Mouse (Mus musculus) intestine, embryonic 15.5 days (tissue): Measurements from ENCODE around the gene Satb1. TPM values are rescaled to one million over a fixed set of nuclear protein-coding genes. Genes with fewer than 3 reads are reported as not detected.

Source experiments
- ATAC-seq: fragments of 200-750 bp; cut with Nextera tagmentation; 2 replicates; pipeline ENCODE4 v1.8.0; 2017; ENCODE audit warnings: moderate TSS enrichment, moderate library complexity
- H3K27ac ChIP-seq: fragments of 300-500 bp; sonication (generic); 2 replicates; pipeline ENCODE4 v1.5.1; 2015; ENCODE audit warnings: mild to moderate bottlenecking, inconsistent platforms
- H3K27me3 ChIP-seq: fragments of 300-500 bp; sonication (generic); replicated peaks from 2 replicates; pipeline ENCODE4 v1.6.1; 2015; ENCODE audit warnings: inconsistent platforms
- H3K36me3 ChIP-seq: fragments of 300-500 bp; sonication (generic); 2 replicates; pipeline ENCODE4 v1.6.1; 2015; ENCODE audit warnings: inconsistent platforms
- H3K4me1 ChIP-seq: fragments of 300-500 bp; sonication (generic); replicated peaks from 2 replicates; pipeline ENCODE4 v1.6.1; 2015; ENCODE audit warnings: inconsistent platforms
- H3K4me2 ChIP-seq: fragments of 300-500 bp; sonication (generic); replicated peaks from 2 replicates; pipeline ENCODE4 v1.6.1; 2015; ENCODE audit warnings: mild to moderate bottlenecking, inconsistent platforms
- H3K4me3 ChIP-seq: fragments of 300-500 bp; sonication (generic); replicated peaks from 2 replicates; pipeline ENCODE4 v1.5.1; 2015; ENCODE audit warnings: inconsistent platforms
- H3K9ac ChIP-seq: fragments of 300-500 bp; sonication (generic); 2 replicates; pipeline ENCODE4 v1.6.1; 2015; ENCODE audit warnings: inconsistent platforms
- H3K9me3 ChIP-seq: fragments of 300-500 bp; sonication (generic); 2 replicates; pipeline ENCODE4 v1.6.1; 2016; ENCODE audit warnings: inconsistent platforms
- WGBS: fragments of 180-500 bp; shearing (Covaris S2); methylation state at CpG from one replicate; pipeline ENCODE4 v1.1.7; 2015; 5-methylcytosine and 5-hydroxymethylcytosine counted together
- polyA plus RNA-seq: library from polyadenylated mRNA; unstranded; fragments of >200 nt; fragmentation: Nextera tagmentation; extraction: Ambion mirVana; gene quantifications from 2 replicates; pipeline ENCODE4 v1.2.1, GENCODE M21; 2015

The Satb1 gene
- polyA plus RNA-seq, 1 experiment from 2014 or later = 5.5 TPM

DNA sequence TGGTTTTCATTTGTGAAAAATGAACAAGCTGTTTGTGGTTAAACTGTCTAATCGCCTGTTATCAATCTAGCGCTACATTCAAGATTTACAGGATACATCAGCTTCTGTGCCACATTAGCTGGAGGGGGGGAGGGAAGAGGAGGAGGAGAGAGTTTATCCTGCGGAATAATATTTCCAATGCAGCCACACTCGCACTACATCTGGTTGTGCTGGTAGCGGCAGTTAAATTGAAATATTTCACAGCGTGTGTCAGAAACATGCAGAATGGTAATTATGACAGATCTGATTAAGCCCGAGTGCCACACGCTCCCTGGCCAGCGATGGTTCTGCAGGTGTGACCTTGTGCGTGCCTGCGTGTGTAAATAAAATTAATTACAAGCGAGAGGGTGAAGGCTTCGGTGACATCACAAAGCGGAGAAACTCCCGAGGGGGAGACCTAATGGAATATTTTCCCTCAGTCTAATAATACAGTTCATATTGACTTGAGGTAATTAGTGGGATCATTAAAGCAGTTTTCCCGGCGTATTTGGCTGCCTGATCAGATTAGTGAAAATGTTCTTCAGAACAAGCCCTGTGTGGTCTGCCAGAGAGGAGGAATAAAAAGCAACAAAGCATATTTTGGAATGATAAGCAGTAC, 72.7 kb downstream of the Satb1 start:
- H3K27me3 ChIP-seq = no peaks in the 10 kb centered on the region
- H3K9ac ChIP-seq = no peak overlapping the region
- ATAC-seq = no peak
- no peaks in the 10 kb centered on the region for H3K9me3 ChIP-seq
- H3K4me3 ChIP-seq = no peak overlapping the region
- H3K27ac ChIP-seq = no peak overlapping the region
- H3K36me3 ChIP-seq = no peaks in the 10 kb centered on the region
- H3K4me2 ChIP-seq = no peak overlapping the region
- WGBS = 78% methylated on average over 17 of the region's 17 CpGs
- H3K4me1 ChIP-seq = no peaks in the 10 kb centered on the region

- no peak overlapping the region for H3K4me3 ChIP-seq
- no peaks in the 10 kb centered on the region for H3K27me3 ChIP-seq
- no peak for ATAC-seq
- no peaks in the 10 kb centered on the region for H3K4me1 ChIP-seq
- H3K4me2 ChIP-seq = no peak overlapping the region
- H3K36me3 ChIP-seq = no peaks in the 10 kb centered on the region
- H3K27ac ChIP-seq = no peak overlapping the region
- no peaks in the 10 kb centered on the region for H3K9me3 ChIP-seq
- H3K9ac ChIP-seq = no peak overlapping the region
- 85% methylated on average over 4 of the region's 4 CpGs for WGBS
These were observed 73.6 kb downstream of the Satb1 start for GRCm38 (mm10) chr17:51759509-51759908.

- Histone ChIP-seq H3K4me1 (no peaks in the 10 kb centered on the region), H3K9ac (no peak overlapping the region), H3K36me3 (no peaks in the 10 kb centered on the region), H3K9me3 (no peaks in the 10 kb centered on the region), H3K27me3 (no peaks in the 10 kb centered on the region), H3K4me3 (no peak overlapping the region), H3K27ac (no peak overlapping the region), H3K4me2 (no peak overlapping the region)
- ATAC-seq = no peak
- 89% methylated on average over 4 of the region's 4 CpGs for WGBS
These were observed 80.9 kb downstream of the Satb1 start for GRCm38 (mm10) chr17:51752142-51752541.

DNA sequence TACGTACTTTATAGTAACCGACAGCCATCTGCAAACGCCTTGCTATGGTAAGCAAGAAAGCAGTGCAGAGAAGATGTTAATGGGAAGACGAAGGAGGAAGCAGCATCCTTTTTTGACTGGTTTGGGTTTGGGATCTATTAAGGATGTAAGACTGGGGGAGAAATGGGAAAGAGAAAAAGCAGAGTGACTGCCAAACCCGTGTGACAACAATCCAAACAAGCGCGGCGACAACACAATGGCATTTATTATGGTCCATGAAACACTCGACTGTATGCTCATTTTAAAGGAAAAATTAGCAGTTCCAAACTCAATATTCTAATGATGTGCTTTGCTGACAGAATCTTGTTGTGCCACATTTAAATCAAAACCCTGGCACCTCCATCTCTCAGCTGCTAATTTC, 85.9 kb downstream of the Satb1 start:
- no peak overlapping the region for H3K4me3 ChIP-seq
- H3K4me2 ChIP-seq = no peak overlapping the region
- 89% methylated on average over 9 of the region's 9 CpGs for WGBS
- H3K36me3 ChIP-seq = no peaks in the 10 kb centered on the region
- H3K9me3 ChIP-seq = no peaks in the 10 kb centered on the region
- H3K27ac ChIP-seq = no peak overlapping the region
- no peaks in the 10 kb centered on the region for H3K27me3 ChIP-seq
- no peaks in the 10 kb centered on the region for H3K4me1 ChIP-seq
- no peak for ATAC-seq
- H3K9ac ChIP-seq = no peak overlapping the region

- no peak overlapping the region for H3K4me3 ChIP-seq
- H3K9ac ChIP-seq = no peak overlapping the region
- no peaks in the 10 kb centered on the region for H3K27me3 ChIP-seq
- 0 out of 2 replicates have a peak, but pooled peaks cover 2% of the 10 kb centered on the region for H3K4me1 ChIP-seq
- no peaks in the 10 kb centered on the region for H3K36me3 ChIP-seq
- H3K27ac ChIP-seq = no peak overlapping the region
- WGBS = 80% methylated on average over 10 of the region's 10 CpGs
- H3K4me2 ChIP-seq = no peak overlapping the region
- H3K9me3 ChIP-seq = no peaks in the 10 kb centered on the region
- ATAC-seq = no peak
These were observed 90.6 kb downstream of the Satb1 start for GRCm38 (mm10) chr17:51742502-51742901.

DNA sequence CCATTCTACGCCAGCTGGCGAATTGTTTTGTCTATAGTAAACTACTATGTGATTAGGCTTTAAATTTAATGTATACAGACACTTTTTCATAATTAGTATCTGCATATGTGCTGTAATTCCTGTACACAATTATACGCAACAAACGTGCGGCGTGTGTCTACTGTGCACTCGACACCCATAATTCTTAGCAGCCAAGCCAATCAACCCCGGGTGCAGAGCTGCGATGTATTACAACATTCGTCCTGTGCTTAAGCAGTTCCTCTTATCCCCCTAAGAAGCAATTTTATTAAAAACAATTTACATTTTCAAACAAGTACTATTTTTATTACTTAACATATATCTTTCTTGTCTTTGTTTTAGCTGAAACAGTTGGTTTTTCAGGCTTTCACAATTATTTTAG, 92.0 kb downstream of the Satb1 start:
- Histone ChIP-seq H3K4me1 (0 out of 2 replicates have a peak, but pooled peaks cover 2% of the 10 kb centered on the region), H3K4me3 (no peak overlapping the region), H3K9me3 (no peaks in the 10 kb centered on the region), H3K27me3 (no peaks in the 10 kb centered on the region), H3K36me3 (no peaks in the 10 kb centered on the region), H3K27ac (no peak overlapping the region), H3K9ac (no peak overlapping the region), H3K4me2 (no peak overlapping the region)
- 72% methylated on average over 10 of the region's 10 CpGs for WGBS
- no peak for ATAC-seq

DNA sequence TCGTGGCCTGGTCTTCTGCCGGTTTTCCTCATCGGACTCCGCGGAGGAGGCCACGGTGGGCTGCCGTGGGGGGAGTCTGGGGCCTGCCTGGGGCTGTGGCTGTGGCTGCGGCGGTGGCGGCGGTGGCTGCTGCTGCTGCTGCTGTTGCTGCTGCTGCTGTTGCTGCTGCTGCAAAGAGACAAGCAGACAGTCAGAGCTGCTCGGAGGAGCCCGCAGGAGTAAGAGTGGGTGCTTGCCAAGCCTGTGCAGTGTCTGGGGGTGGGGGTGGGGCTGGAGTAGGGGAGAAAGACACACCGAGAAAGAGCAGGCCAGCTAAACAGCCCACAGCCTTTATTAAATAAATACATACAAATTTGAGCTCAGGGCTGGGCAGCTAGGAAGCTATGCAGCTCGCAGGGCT, 92.8 kb downstream of the Satb1 start:
- no peaks in the 10 kb centered on the region for H3K36me3 ChIP-seq
- WGBS = 70% methylated on average over 15 of the region's 15 CpGs
- no peaks in the 10 kb centered on the region for H3K9me3 ChIP-seq
- no peak overlapping the region for H3K9ac ChIP-seq
- H3K4me2 ChIP-seq = no peak overlapping the region
- ATAC-seq = peak; percentile 53; the same call in 1 of the 2 replicates
- no peak overlapping the region for H3K27ac ChIP-seq
- H3K4me1 ChIP-seq = 0 out of 2 replicates have a peak, but pooled peaks cover 2% of the 10 kb centered on the region
- no peaks in the 10 kb centered on the region for H3K27me3 ChIP-seq
- H3K4me3 ChIP-seq = no peak overlapping the region

DNA sequence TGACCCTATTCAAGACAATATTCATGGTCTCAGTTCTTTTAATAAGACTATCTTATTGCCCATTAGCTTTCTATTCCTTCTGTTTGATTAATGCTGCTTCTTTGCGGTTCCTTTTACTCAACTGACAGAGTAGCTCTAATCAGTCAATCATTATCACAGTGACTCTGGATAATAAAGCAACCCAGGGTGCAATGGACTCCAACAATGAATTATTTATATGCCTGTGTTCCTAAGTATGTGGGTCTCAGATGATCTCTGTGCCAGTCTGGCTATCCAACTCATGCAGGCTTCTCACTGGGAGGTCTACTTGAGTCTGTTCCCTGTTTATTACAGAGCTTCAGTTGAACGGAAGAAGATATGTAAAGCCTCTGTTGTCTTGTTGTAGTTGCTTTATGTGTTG, 108.6 kb downstream of the Satb1 start:
- no peak overlapping the region for H3K27ac ChIP-seq
- ATAC-seq = no peak
- H3K27me3 ChIP-seq = no peaks in the 10 kb centered on the region
- no peak overlapping the region for H3K9ac ChIP-seq
- no peak overlapping the region for H3K4me2 ChIP-seq
- no peaks in the 10 kb centered on the region for H3K36me3 ChIP-seq
- no peaks in the 10 kb centered on the region for H3K9me3 ChIP-seq
- WGBS = 87% methylated on average over 2 of the region's 2 CpGs
- no peaks in the 10 kb centered on the region for H3K4me1 ChIP-seq
- no peak overlapping the region for H3K4me3 ChIP-seq

DNA sequence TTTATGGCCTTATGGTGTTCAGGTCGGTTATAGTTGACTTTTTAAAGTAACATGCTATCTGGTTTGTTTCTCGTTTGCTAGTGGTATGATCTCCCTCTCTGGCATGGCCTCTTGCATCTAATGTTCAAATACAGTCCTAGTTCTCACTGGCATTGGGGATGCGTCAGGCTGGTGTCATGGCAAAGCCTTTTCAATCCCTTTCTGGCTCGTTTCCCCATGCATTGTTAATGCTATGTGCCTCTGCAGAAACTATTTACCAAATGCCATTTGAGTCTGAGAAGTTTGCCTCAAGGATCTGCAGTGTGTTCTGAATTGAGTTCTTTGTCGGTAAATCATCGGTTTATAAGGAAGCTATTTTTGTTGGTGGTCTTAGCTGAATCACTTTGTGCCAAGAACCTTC, 137.4 kb downstream of the Satb1 start:
- H3K9ac ChIP-seq = no peak overlapping the region
- H3K27me3 ChIP-seq = no peaks in the 10 kb centered on the region
- no peak overlapping the region for H3K4me3 ChIP-seq
- WGBS = 71% methylated on average over 6 of the region's 6 CpGs
- H3K9me3 ChIP-seq = no peaks in the 10 kb centered on the region
- H3K36me3 ChIP-seq = no peaks in the 10 kb centered on the region
- H3K4me1 ChIP-seq = no peaks in the 10 kb centered on the region
- ATAC-seq = no peak
- no peak overlapping the region for H3K27ac ChIP-seq
- H3K4me2 ChIP-seq = no peak overlapping the region

- H3K4me1 ChIP-seq = no peaks in the 10 kb centered on the region
- ATAC-seq = no peak
- H3K4me2 ChIP-seq = no peak overlapping the region
- WGBS = 83% methylated on average over 2 of the region's 2 CpGs
- no peak overlapping the region for H3K4me3 ChIP-seq
- H3K9ac ChIP-seq = no peak overlapping the region
- H3K36me3 ChIP-seq = no peaks in the 10 kb centered on the region
- H3K27me3 ChIP-seq = no peaks in the 10 kb centered on the region
- H3K27ac ChIP-seq = no peak overlapping the region
- H3K9me3 ChIP-seq = no peaks in the 10 kb centered on the region
These were observed 137.8 kb downstream of the Satb1 start for GRCm38 (mm10) chr17:51695271-51695670.

DNA sequence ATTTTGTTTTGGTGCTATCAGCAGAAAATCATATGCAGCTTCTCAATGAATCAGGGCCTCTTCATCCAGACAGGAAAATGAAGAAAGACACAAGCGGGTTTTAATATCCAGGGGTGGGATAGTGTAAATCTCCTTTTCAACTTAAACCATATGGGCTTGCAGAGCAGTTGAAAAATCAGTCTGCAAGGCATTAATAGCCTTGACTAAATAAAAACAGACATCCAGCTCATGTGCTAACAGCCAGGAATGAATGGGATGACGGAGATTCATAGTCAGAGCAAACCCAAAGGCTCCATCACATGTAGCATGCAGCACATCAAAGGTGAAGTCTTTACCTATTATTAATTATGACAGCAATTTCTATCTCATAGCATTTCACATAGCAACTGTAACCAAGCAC, 142.6 kb downstream of the Satb1 start:
- Histone ChIP-seq H3K27ac (no peak overlapping the region), H3K9ac (no peak overlapping the region), H3K4me1 (no peaks in the 10 kb centered on the region), H3K27me3 (no peaks in the 10 kb centered on the region), H3K36me3 (no peaks in the 10 kb centered on the region), H3K4me3 (no peak overlapping the region), H3K4me2 (no peak overlapping the region), H3K9me3 (no peaks in the 10 kb centered on the region)
- no peak for ATAC-seq
- 80% methylated on average over 2 of the region's 2 CpGs for WGBS

GRCm38 (mm10) chr17:51687226-51687625, 145.9 kb downstream of the Satb1 start:
- Histone ChIP-seq H3K27me3 (no peaks in the 10 kb centered on the region), H3K36me3 (no peaks in the 10 kb centered on the region), H3K9me3 (no peaks in the 10 kb centered on the region), H3K4me3 (no peak overlapping the region), H3K27ac (no peak overlapping the region), H3K4me1 (no peaks in the 10 kb centered on the region), H3K4me2 (no peak overlapping the region), H3K9ac (no peak overlapping the region)
- 87% methylated on average over 4 of the region's 4 CpGs for WGBS
- ATAC-seq = no peak
